Mouse (Mus musculus) CH12.LX (cell line): ENCODE results near the gene Sun1. TPM values are rescaled to one million over a fixed set of nuclear protein-coding genes. Genes with fewer than 3 reads are reported as not detected.

ENCODE experiments used
- DNase-seq: peaks from one replicate; pipeline ENCODE4 v3.0.0-alpha.2; 2013; ENCODE audit errors: extremely low read depth
- H3K27ac ChIP-seq: 2 replicates; pipeline ENCODE4 v1.5.1; 2012; ENCODE audit warnings: low read depth, mild to moderate bottlenecking, control low read depth, moderate library complexity; ENCODE audit not compliant: insufficient read depth
- H3K27me3 ChIP-seq: replicated peaks from 2 replicates; pipeline ENCODE3; 2012; ENCODE audit warnings: inconsistent platforms
- H3K36me3 ChIP-seq, 2 experiments: replicated peaks in 1 of 2; 2 replicates each; pipeline versions ENCODE3 to v1.6.1; 2012; ENCODE audit warnings: inconsistent platforms in 1 of 2, low read length in 1 of 2, mild to moderate bottlenecking in 1 of 2, mixed read lengths in 1 of 2, moderate library complexity in 1 of 2; ENCODE audit not compliant: control insufficient read depth in 1 of 2, insufficient read depth in 1 of 2
- H3K4me1 ChIP-seq, 2 experiments: 2 replicates each; pipeline ENCODE4 v1.6.1; 2012; ENCODE audit warnings: inconsistent platforms in 1 of 2, moderate library complexity in 1 of 2; ENCODE audit not compliant: insufficient read depth in 2 of 2, control insufficient read depth in 1 of 2
- H3K4me2 ChIP-seq: 2 replicates; pipeline ENCODE4 v1.6.1; 2012; ENCODE audit warnings: low read depth, mild to moderate bottlenecking, control low read depth; ENCODE audit not compliant: poor library complexity, insufficient read depth, severe bottlenecking
- H3K4me3 ChIP-seq, 3 experiments: fragments of 150-350 bp in 1 of 3; sonication (generic) in 1 of 3; replicated peaks in 1 of 3; 2 replicates each; pipeline versions ENCODE3 to v1.5.1; 2011 to 2012; ENCODE audit warnings: low read depth in 2 of 3, low read length in 2 of 3, mild to moderate bottlenecking in 2 of 3, moderate library complexity in 2 of 3, control low read depth in 1 of 3, improper control_type of control experiment in 1 of 3, inconsistent platforms in 1 of 3, mixed read lengths in 1 of 3; ENCODE audit not compliant: poor library complexity in 1 of 3
- H3K79me2 ChIP-seq: replicated peaks from 2 replicates; pipeline ENCODE4 v1.6.1; 2012; ENCODE audit warnings: mild to moderate bottlenecking, moderate library complexity; ENCODE audit not compliant: control insufficient read depth, poor library complexity, insufficient read depth, severe bottlenecking; ENCODE audit errors: extremely low read depth
- H3K9ac ChIP-seq: 2 replicates; pipeline ENCODE4 v1.6.1; 2012; ENCODE audit warnings: low read depth, mild to moderate bottlenecking, control low read depth, moderate library complexity; ENCODE audit not compliant: insufficient read depth
- H3K9me3 ChIP-seq: replicated peaks from 2 replicates; pipeline ENCODE3; 2012; ENCODE audit warnings: low read length, inconsistent platforms, mixed read lengths
- EP300 ChIP-seq: IDR thresholded peaks from 2 replicates; pipeline ENCODE4 v1.6.1; 2011; ENCODE audit warnings: low read length, improper control_type of control experiment
- ETS1 ChIP-seq: conservative IDR thresholded peaks from 2 replicates; pipeline ENCODE4 v1.6.1; 2012; ENCODE audit warnings: low read depth, mild to moderate bottlenecking, inconsistent platforms, low read length, improper control_type of control experiment, moderate library complexity
- HCFC1 ChIP-seq: IDR thresholded peaks from 2 replicates; pipeline ENCODE4 v1.6.1; 2012; ENCODE audit warnings: low read depth, mild to moderate bottlenecking, inconsistent platforms, low read length, improper control_type of control experiment
- IRF4 ChIP-seq: IDR thresholded peaks from 2 replicates; pipeline ENCODE4 v1.6.1; 2014; ENCODE audit warnings: low read depth, mild to moderate bottlenecking, inconsistent platforms, low read length, improper control_type of control experiment
- JUN ChIP-seq: IDR thresholded peaks from 2 replicates; pipeline ENCODE4 v1.6.1; 2011; ENCODE audit warnings: low read depth, mild to moderate bottlenecking, low read length, improper control_type of control experiment, moderate library complexity; ENCODE audit not compliant: insufficient read depth
- MAZ ChIP-seq: IDR thresholded peaks from 2 replicates; pipeline ENCODE4 v1.6.1; 2012; ENCODE audit warnings: low read depth, mild to moderate bottlenecking, inconsistent platforms, low read length, improper control_type of control experiment, moderate library complexity
- MEF2A ChIP-seq: IDR thresholded peaks from 2 replicates; pipeline ENCODE4 v1.6.1; 2014; ENCODE audit warnings: low read depth, mild to moderate bottlenecking, inconsistent platforms, low read length, improper control_type of control experiment, borderline replicate concordance
- NRF1 ChIP-seq: IDR thresholded peaks from 2 replicates; pipeline ENCODE4 v1.6.1; 2014; ENCODE audit warnings: low read depth, mild to moderate bottlenecking, inconsistent platforms, low read length, improper control_type of control experiment, moderate library complexity
- POLR2A ChIP-seq: IDR thresholded peaks from 2 replicates; pipeline ENCODE4 v1.6.1; 2011; ENCODE audit warnings: low read depth, mild to moderate bottlenecking, improper control_type of control experiment, low read length
- TCF12 ChIP-seq: IDR thresholded peaks from 2 replicates; pipeline ENCODE4 v1.6.1; 2014; ENCODE audit warnings: low read depth, mild to moderate bottlenecking, inconsistent platforms, low read length, improper control_type of control experiment
- UBTF ChIP-seq: IDR thresholded peaks from 2 replicates; pipeline ENCODE4 v1.6.1; 2012; ENCODE audit warnings: low read depth, mild to moderate bottlenecking, inconsistent platforms, low read length, improper control_type of control experiment, moderate library complexity
- USF2 ChIP-seq: conservative IDR thresholded peaks from 2 replicates; pipeline ENCODE4 v1.6.1; 2011; ENCODE audit warnings: low read depth, low read length, improper control_type of control experiment
- ZKSCAN1 ChIP-seq: IDR thresholded peaks from 2 replicates; pipeline ENCODE4 v1.6.1; 2012; ENCODE audit warnings: low read depth, inconsistent platforms, low read length, improper control_type of control experiment, borderline replicate concordance
- dilution Hi-C: fragments of 300-500 bp; cut with MboI; formaldehyde crosslinking; loops from 2 replicates; pipeline ENCODE4 v1.14.3; 2020; ENCODE audit warnings: low sequenced_read_pairs; ENCODE audit not compliant: extremely low pct_unique_long_range_greater_than_20kb, extremely low pct_ligation_motif_present
- in situ Hi-C: fragments of 300-500 bp; cut with MboI; formaldehyde crosslinking; loops from 3 replicates; pipeline ENCODE4 v1.14.3; 2019; ENCODE audit warnings: low sequenced_read_pairs, low pct_ligation_motif_present, low pct_unique_long_range_greater_than_20kb, mixed read lengths
- polyA plus RNA-seq: library from polyadenylated mRNA; unstranded; fragments of >175 nt; gene quantifications from 2 replicates; pipeline ENCODE4 v1.2.1, GENCODE M21; 2012; ENCODE audit warnings: low read depth; ENCODE audit not compliant: insufficient read length
- total RNA-seq, 2 experiments: library from RNA; depleted of rRNA; stranded (reverse); fragments of 300-350 nt in 1 of 2; fragments of >200 nt in 1 of 2; gene quantifications; 2 replicates each; pipeline ENCODE4 v1.2.3; 2012 to 2014

Gene Sun1
- total and polyA plus RNA-seq, 3 experiments = 10.1 to 18.5 (median 12.9) TPM

GRCm38 (mm10) chr5:139202127-139202526, 1.7 kb downstream of the Sun1 start:
- no peak for DNase-seq
- H3K27ac ChIP-seq = no peak overlapping the region
- H3K4me1 ChIP-seq = peaks cover 7 to 37% of the 10 kb centered on the region in 2 experiments; a peak in 3 of 4 replicates
- no peak overlapping the region for H3K9ac ChIP-seq
- peaks cover 0 to 13% of the 10 kb centered on the region in 2 experiments for H3K36me3 ChIP-seq
- peaks cover 8% of the 10 kb centered on the region; the same call in 1 of the 2 replicates for H3K79me2 ChIP-seq
- in situ Hi-C loops = loop anchor here (5.0 kb wide), 1 partner anchor 45 kb away; no protein-coding TSS in a partner anchor
- dilution Hi-C loops = no loop called here
- no peaks in the 10 kb centered on the region for H3K27me3 ChIP-seq
- H3K4me3 ChIP-seq = no peak overlapping the region
- no peaks in the 10 kb centered on the region for H3K9me3 ChIP-seq
- TF ChIP-seq POLR2A (no peak), EP300 (no peak), MAZ (no peak), USF2 (no peak), HCFC1 (no peak)
- no peak overlapping the region for H3K4me2 ChIP-seq

GRCm38 (mm10) chr5:139203312-139203711, 2.9 kb downstream of the Sun1 start:
- Histone ChIP-seq H3K27ac (no peak overlapping the region), H3K36me3 (peaks cover 0 to 18% of the 10 kb centered on the region in 2 experiments), H3K79me2 (peaks cover 8% of the 10 kb centered on the region; the same call in 1 of the 2 replicates), H3K9me3 (no peaks in the 10 kb centered on the region), H3K9ac (no peak overlapping the region), H3K4me1 (peaks cover 6 to 31% of the 10 kb centered on the region in 2 experiments; a peak in 3 of 4 replicates), H3K27me3 (no peaks in the 10 kb centered on the region), H3K4me3 (no peak overlapping the region), H3K4me2 (no peak overlapping the region)
- DNase-seq = no peak
- dilution Hi-C loops (no loop called here), in situ Hi-C loops (loop anchor here (5.0 kb wide), 1 partner anchor 44 kb away; no protein-coding TSS in a partner anchor)
- no peak for TF ChIP-seq MEF2A
- no peak for TF ChIP-seq NRF1
- TF ChIP-seq ETS1 = no peak
- TF ChIP-seq JUN = no peak

- in situ Hi-C loops (no loop called here), dilution Hi-C loops (no loop called here)
- H3K4me1 ChIP-seq = peaks cover 2 to 22% of the 10 kb centered on the region in 2 experiments; a peak in 2 of 4 replicates
- H3K4me3 ChIP-seq = no peak overlapping the region
- no peak overlapping the region for H3K4me2 ChIP-seq
- TF ChIP-seq UBTF = no peak
- no peak for TF ChIP-seq IRF4
- no peak for TF ChIP-seq USF2
- TF ChIP-seq ZKSCAN1 = no peak
- TF ChIP-seq TCF12 = no peak
- no peaks in the 10 kb centered on the region for H3K27me3 ChIP-seq
- H3K9ac ChIP-seq = no peak overlapping the region
- peaks cover 0 to 40% of the 10 kb centered on the region in 2 experiments for H3K36me3 ChIP-seq
- H3K9me3 ChIP-seq = no peaks in the 10 kb centered on the region
- H3K27ac ChIP-seq = no peak overlapping the region
- no peak for DNase-seq
- peaks cover 6% of the 10 kb centered on the region; the same call in 1 of the 2 replicates for H3K79me2 ChIP-seq
Measured at GRCm38 (mm10) chr5:139206081-139206480, 5.6 kb downstream of the Sun1 start.
